Mouse (Mus musculus) neural tube, embryonic 11.5 days (tissue): ENCODE data around the gene Cycs. TPM values are rescaled to one million over a fixed set of nuclear protein-coding genes. Genes with fewer than 3 reads are reported as not detected.
"Not testable (repeated sequence)": the region's sequence is repeated elsewhere in the genome, so short reads cannot be mapped to it uniquely, and the experiment has no call there.

Experiments
- ATAC-seq: fragments of 200-750 bp; cut with Nextera tagmentation; 2 replicates; pipeline ENCODE4 v1.8.0; 2017; ENCODE audit warnings: moderate number of reproducible peaks, mild to moderate bottlenecking, moderate TSS enrichment, moderate library complexity; ENCODE audit not compliant: insufficient read depth, low FRiP score, low TSS enrichment
- DNase-seq: peaks from one replicate; pipeline ENCODE4 v3.0.0-alpha.2; 2015; ENCODE audit warnings: low spot score
- H3K27ac ChIP-seq: fragments of 300-500 bp; sonication (generic); 2 replicates; pipeline ENCODE4 v1.5.1; 2014; ENCODE audit warnings: low read depth, mild to moderate bottlenecking, low read length
- H3K27me3 ChIP-seq: fragments of 300-500 bp; sonication (generic); 2 replicates; pipeline ENCODE4 v1.6.1; 2014; ENCODE audit warnings: mild to moderate bottlenecking, low read length, mixed read lengths; ENCODE audit not compliant: control insufficient read depth, insufficient read depth
- H3K36me3 ChIP-seq: fragments of 300-500 bp; sonication (generic); 2 replicates; pipeline ENCODE4 v1.6.1; 2014; ENCODE audit warnings: mild to moderate bottlenecking, low read length, moderate library complexity, mixed read lengths; ENCODE audit not compliant: control insufficient read depth, insufficient read depth
- H3K4me1 ChIP-seq: fragments of 300-500 bp; sonication (generic); 2 replicates; pipeline ENCODE4 v1.6.1; 2014; ENCODE audit warnings: low read length, mixed read lengths; ENCODE audit not compliant: control insufficient read depth, insufficient read depth
- H3K4me2 ChIP-seq: fragments of 300-500 bp; sonication (generic); 2 replicates; pipeline ENCODE4 v1.6.1; 2014; ENCODE audit warnings: low read depth, mild to moderate bottlenecking, moderate library complexity
- H3K4me3 ChIP-seq: fragments of 300-500 bp; sonication (generic); 2 replicates; pipeline ENCODE4 v1.5.1; 2014; ENCODE audit warnings: low read depth, low read length
- H3K9ac ChIP-seq: fragments of 300-500 bp; sonication (generic); 2 replicates; pipeline ENCODE4 v1.6.1; 2014; ENCODE audit warnings: mild to moderate bottlenecking, low read length
- H3K9me3 ChIP-seq: fragments of 300-500 bp; sonication (generic); 2 replicates; pipeline ENCODE4 v1.6.1; 2016; ENCODE audit warnings: low read length; ENCODE audit not compliant: control insufficient read depth
- WGBS: fragments of 180-500 bp; shearing (Covaris S2); extraction: QIAGEN DNeasy Blood & Tissue Kit; methylation state at CpG from one replicate; pipeline ENCODE4 v1.1.7; 2014; 5-methylcytosine and 5-hydroxymethylcytosine counted together
- polyA plus RNA-seq: library from polyadenylated mRNA; unstranded; fragments of >200 nt; fragmentation: Nextera tagmentation; extraction: Ambion mirVana; gene quantifications from 2 replicates; pipeline ENCODE4 v1.2.1, GENCODE M21; 2014

Cycs gene
- polyA plus RNA-seq, 1 experiment from 2014 or later = 72.1 TPM

DNA sequence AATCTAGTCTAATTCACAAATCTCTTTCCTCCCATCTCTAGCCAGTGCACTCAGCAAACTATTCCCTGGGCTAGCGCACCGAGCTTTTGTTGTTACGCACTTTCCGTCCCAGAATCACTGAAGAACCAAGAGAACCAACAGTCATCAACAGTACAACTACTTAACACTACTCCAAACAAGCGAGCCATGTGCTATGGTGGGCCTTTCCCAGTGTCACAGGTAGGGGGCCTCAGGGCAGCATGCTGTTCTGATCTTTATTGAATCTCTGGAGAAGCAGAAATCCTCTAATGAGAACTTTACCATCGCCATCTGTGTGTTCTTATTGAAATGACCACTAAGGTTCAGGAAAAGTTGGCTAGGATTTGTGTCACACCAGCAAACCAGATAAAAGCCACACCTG is 8.8 kb downstream of the Cycs start:
- no peak for ATAC-seq
- no peaks in the 10 kb centered on the region for H3K9me3 ChIP-seq
- H3K9ac ChIP-seq = no peak overlapping the region
- H3K4me2 ChIP-seq = no peak overlapping the region
- no peaks in the 10 kb centered on the region for H3K27me3 ChIP-seq
- 90% methylated on average over 6 of the region's 6 CpGs for WGBS
- H3K4me3 ChIP-seq = no peak overlapping the region
- DNase-seq = no peak
- H3K36me3 ChIP-seq = no peaks in the 10 kb centered on the region
- H3K27ac ChIP-seq = no peak overlapping the region
- no peaks in the 10 kb centered on the region for H3K4me1 ChIP-seq

DNA sequence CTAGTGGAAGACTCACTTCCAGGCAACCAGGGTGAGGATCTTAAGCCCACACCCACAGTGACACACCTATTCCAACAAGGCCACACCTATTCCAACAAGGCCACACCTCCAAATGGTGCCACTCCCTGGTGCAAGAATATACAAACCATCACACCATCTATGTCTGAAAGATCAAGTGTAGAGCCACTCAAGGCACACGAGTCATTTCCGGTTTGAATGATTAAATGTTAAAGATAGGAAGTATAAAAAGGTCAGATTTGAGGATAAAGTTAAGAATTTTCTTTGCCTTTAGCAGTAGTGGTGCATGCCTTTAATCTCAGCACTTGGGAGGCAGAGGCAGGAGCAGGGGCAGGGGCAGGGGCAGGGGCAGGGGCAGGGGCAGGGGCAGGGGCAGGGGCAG is 12.1 kb downstream of the Cycs start:
- not testable (repeated sequence) for ATAC-seq, H3K4me1 ChIP-seq, H3K4me3 ChIP-seq, H3K9me3 ChIP-seq, DNase-seq, H3K4me2 ChIP-seq, H3K9ac ChIP-seq, H3K36me3 ChIP-seq, H3K27ac ChIP-seq, H3K27me3 ChIP-seq
- WGBS = 93% methylated on average over 2 of the region's 2 CpGs

DNA sequence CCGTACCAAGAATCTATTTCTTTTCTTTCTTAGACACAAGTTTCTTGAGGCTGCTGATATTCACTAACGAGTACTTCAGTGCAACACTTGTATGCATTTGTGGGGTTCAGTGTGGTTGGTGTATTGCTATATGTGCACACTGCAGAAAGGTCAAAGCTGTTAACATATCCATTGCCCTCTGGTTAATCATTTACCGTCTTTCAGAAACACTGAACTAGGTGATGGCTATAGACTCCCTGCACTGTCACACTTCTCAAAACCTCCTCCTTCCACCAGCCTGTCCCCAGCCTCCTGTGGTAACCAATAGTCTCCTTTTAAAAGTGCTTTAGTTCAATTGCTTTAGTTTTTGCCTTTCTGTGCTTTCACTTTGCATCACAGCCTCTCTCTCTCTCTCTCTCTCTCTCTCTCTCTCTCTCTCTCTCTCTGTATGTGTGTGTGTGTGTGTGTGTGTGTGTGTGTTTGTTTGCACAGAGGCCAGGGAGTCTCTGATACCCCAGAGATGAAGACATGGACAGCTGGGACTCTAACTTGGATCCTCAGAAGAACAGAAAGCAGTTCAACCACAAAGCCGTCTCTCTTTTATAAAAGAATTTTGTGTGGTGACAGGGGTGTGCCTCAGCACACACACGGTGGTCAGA is 13.3 kb downstream of the Cycs start:
- H3K9me3 ChIP-seq = no peaks in the 10 kb centered on the region
- H3K4me1 ChIP-seq = no peaks in the 10 kb centered on the region
- 79% methylated on average over 5 of the region's 5 CpGs for WGBS
- H3K27ac ChIP-seq = no peak overlapping the region
- H3K36me3 ChIP-seq = no peaks in the 10 kb centered on the region
- DNase-seq = no peak
- H3K9ac ChIP-seq = no peak overlapping the region
- no peak for ATAC-seq
- H3K27me3 ChIP-seq = no peaks in the 10 kb centered on the region
- H3K4me3 ChIP-seq = no peak overlapping the region
- no peak overlapping the region for H3K4me2 ChIP-seq

DNA sequence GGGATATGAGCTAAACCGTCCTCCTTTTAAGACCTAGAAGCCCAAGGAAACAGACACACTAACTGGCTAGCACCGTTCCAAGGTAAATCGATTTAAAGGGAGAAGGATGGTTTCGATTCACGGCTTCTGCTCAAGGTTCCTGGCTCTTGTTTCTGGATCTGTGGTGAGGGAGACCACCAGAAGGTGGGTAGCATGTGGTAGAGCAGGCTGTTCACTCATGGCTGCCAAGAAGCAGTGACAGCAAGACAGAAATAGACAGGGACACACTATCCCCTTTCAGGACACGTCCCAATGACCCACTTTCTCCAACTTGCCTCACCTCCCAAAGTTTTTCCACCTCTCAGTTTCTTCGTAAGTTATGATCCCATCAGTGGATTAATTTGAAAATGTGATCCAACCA is 16.5 kb downstream of the Cycs start:
- 84% methylated on average over 7 of the region's 7 CpGs for WGBS
- no peaks in the 10 kb centered on the region for H3K4me1 ChIP-seq

DNA sequence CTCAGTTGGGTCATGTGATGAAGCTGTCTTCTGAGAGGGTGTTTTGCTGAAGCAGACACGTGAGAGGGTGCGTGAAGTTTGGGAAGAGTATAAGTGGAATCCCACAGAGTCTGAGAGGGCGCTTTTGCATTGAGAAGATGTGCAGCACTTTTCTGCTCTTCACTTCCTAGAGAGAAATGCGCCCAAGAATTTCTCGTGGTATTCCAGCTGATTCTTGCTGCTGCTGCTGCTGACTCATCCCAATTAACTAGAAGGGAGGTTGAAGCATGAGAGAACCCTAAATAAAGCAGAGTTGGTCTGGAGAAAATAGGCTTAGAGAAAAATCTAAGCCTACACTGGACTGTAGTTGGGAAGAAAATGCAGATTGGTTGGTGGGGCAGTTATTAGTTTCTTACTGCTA is 17.3 kb downstream of the Cycs start:
- H3K4me1 ChIP-seq = no peaks in the 10 kb centered on the region
- no peak overlapping the region for H3K4me2 ChIP-seq
- H3K27me3 ChIP-seq = no peaks in the 10 kb centered on the region
- H3K9me3 ChIP-seq = no peaks in the 10 kb centered on the region
- 78% methylated on average over 5 of the region's 5 CpGs for WGBS
- DNase-seq (no peak), ATAC-seq (no peak)
- no peak overlapping the region for H3K4me3 ChIP-seq
- H3K9ac ChIP-seq = no peak overlapping the region
- H3K36me3 ChIP-seq = no peaks in the 10 kb centered on the region
- H3K27ac ChIP-seq = no peak overlapping the region

More for the DNA sequence above, 16.5 kb downstream of the Cycs start:
- H3K9ac ChIP-seq = no peak overlapping the region
- H3K27me3 ChIP-seq = no peaks in the 10 kb centered on the region
- H3K27ac ChIP-seq = no peak overlapping the region
- no peak overlapping the region for H3K4me3 ChIP-seq
- DNase-seq (no peak), ATAC-seq (no peak)
- no peaks in the 10 kb centered on the region for H3K36me3 ChIP-seq
- no peak overlapping the region for H3K4me2 ChIP-seq
- H3K9me3 ChIP-seq = no peaks in the 10 kb centered on the region

DNA sequence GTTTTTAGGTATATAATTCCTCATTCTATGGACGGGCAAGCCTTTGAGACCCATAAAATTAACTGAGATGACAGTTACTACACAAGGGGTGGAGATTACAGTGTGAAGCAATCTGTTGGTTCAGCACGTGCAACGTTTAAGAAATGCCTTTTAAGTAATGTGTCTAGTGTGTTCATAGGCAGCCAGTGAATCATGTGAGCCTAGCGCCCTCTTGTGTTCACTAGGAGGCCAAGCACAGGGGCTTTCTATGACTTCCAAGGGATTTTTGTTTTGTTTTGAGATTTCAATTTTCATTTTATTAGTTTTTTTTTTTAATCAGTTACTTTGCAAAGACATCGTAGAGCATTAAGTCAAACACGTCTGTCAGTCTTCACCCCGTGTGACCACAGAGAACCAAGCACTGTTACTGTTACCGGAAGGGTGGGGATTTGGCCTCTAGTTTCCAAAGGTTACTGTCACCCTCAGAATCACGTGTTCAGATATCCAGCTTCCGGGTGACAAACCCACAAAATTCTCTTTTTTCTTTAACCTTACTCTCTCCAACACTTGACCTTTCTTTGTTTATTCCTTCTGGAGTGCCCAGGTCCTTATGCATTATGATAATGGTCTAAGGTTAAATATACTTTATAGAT is 20.8 kb downstream of the Cycs start:
- H3K9ac ChIP-seq = no peak overlapping the region
- DNase-seq = peak; percentile 48
- H3K9me3 ChIP-seq = no peaks in the 10 kb centered on the region
- 27% methylated on average over 10 of the region's 10 CpGs for WGBS
- no peak for ATAC-seq
- H3K4me2 ChIP-seq = no peak overlapping the region
- no peaks in the 10 kb centered on the region for H3K36me3 ChIP-seq
- no peaks in the 10 kb centered on the region for H3K27me3 ChIP-seq
- H3K27ac ChIP-seq = no peak overlapping the region
- H3K4me3 ChIP-seq = no peak overlapping the region
- no peaks in the 10 kb centered on the region for H3K4me1 ChIP-seq

DNA sequence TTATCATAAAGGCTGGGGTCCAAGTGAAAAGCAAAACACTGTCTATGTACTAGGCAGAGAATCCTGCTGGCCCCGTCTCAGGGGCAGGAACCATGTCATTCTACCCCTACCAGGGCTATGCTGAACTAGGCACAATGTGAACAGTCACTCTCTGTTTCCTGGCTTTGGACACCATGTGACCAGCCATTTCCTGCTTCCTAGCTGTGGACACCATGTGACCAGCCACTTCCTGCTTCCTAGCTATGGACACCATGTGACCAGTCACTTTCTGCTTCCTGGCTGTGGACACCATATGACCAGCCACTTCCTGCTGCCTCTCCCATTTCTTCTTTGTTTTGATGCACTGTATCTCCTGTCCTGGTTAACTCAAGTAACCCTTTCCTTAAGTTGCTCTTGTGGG is 23.8 kb downstream of the Cycs start:
- H3K4me1 ChIP-seq = no peaks in the 10 kb centered on the region
- ATAC-seq = no peak
- WGBS = 79% methylated on average over 1 of the region's 1 CpGs

DNA sequence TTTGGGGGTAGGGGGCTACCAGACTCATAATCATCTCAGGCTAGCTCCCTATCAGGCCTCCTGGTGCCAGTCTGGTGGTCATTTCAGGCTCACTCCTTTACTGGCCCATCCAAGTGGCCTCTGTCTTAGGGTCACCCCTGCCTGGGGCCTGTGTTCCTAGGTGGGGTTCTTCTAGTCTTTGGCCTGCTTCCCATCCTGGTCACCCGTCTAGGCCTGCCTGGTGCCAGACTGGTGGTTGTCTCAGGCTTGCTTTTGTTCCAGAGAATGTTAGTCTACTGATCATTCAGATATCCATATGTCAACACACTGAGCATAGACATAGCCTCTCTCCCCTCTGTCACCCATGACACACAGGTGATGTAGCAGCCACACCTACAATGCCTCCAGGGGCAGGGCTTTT is 26.7 kb downstream of the Cycs start:
- H3K27me3 ChIP-seq = no peaks in the 10 kb centered on the region
- H3K27ac ChIP-seq = no peak overlapping the region
- no peak for DNase-seq
- no peak overlapping the region for H3K4me2 ChIP-seq
- no peak overlapping the region for H3K4me3 ChIP-seq
- no peaks in the 10 kb centered on the region for H3K36me3 ChIP-seq
- ATAC-seq = no peak
- H3K9ac ChIP-seq = no peak overlapping the region
- no peaks in the 10 kb centered on the region for H3K9me3 ChIP-seq
- 83% methylated on average over 1 of the region's 1 CpGs for WGBS
- H3K4me1 ChIP-seq = no peaks in the 10 kb centered on the region

More for the DNA sequence above, 23.8 kb downstream of the Cycs start:
- Histone ChIP-seq H3K27me3 (no peaks in the 10 kb centered on the region), H3K4me2 (no peak overlapping the region), H3K9ac (no peak overlapping the region), H3K27ac (no peak overlapping the region), H3K4me3 (no peak overlapping the region), H3K9me3 (no peaks in the 10 kb centered on the region), H3K36me3 (no peaks in the 10 kb centered on the region)
- no peak for DNase-seq

DNA sequence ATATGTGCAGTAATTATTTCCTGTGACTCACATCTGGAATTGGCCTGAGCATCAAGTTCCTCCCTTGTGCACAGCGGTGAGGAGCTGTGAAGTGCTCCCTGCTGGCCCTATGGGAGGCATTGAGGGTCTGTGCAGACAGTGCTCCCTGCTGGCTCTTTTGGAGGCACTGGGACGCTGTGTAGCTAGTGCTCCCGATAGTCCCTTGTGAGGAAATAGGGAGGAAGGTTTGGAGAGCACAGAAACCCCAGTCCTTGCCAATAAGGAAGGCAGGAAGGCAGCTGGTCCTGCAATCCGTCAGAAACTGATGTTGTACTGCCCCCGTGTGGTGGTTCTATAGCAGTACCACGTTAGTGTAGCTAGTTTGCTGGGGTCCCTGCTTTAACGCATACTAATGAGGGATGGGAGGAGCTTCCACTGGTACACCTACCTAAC is 29.9 kb downstream of the Cycs start:
- peak; percentile 86 for DNase-seq
- WGBS = 12% methylated on average over 7 of the region's 7 CpGs
- H3K27me3 ChIP-seq = no peaks in the 10 kb centered on the region

More for the DNA sequence above, 29.9 kb downstream of the Cycs start:
- no peak overlapping the region for H3K4me3 ChIP-seq
- H3K9me3 ChIP-seq = no peaks in the 10 kb centered on the region
- H3K27ac ChIP-seq = no peak overlapping the region
- H3K4me2 ChIP-seq = no peak overlapping the region
- no peaks in the 10 kb centered on the region for H3K36me3 ChIP-seq
- H3K4me1 ChIP-seq = no peaks in the 10 kb centered on the region
- ATAC-seq = 0 out of 2 replicates have a peak, but pooled peaks have one; percentile 53
- H3K9ac ChIP-seq = no peak overlapping the region
